Comparison of ENCODE assay signal across 17 mouse cellular contexts in the genomic region with DNA sequence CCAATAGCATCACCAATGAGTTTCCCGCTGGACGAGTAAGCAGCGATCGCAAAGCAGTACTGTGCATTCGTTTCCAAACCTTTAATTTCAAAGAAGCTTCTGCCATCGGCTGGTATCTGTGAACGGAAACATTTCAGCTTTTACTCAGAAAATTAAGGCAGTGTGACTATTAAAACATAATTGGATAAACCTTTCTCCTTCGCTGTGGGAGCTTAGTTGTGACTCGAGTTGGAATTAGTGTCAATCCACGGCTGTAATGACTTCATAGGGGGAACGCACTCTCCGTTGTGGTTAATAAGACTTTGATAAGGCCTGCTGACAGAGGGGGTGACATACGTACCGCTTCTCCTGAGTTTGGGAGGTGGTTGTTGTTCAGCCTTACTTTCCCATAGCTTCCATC.
DNase-seq lines count a peak whose midpoint lies in the region; ATAC-seq and TF ChIP-seq lines count a peak whose summit lies in the region.
"Had no signal": no experiment of that assay in that cellular context is flagged by ENCODE, and none has a peak within 500 bp of the region (broad histone marks: within the 10 kb centered on the region; RNA-seq: fewer than 3 reads in every experiment).

No protein-coding gene starts in this region.

- intact Hi-C loops in heart, postnatal 14 days (cut with DNase I): loop anchor here (5.0 to 10.0 kb wide), 2 partner anchors 1714 to 1836 kb away; no protein-coding TSS in a partner anchor

- DNase-seq in heart, adult 11 months: peak; percentile 67
- no peak for DNase-seq in heart, postnatal 14 days
- peak; percentile 46 for DNase-seq in midbrain, embryonic 14.5 days
- no peak for DNase-seq in midbrain, embryonic 11.5 days (ENCODE audit: low spot score, missing footprints)
- DNase-seq in retina, postnatal 1 day: peak; percentile 24
- no peak for DNase-seq in retina, embryonic 14.5 days (ENCODE audit: low spot score)
- DNase-seq in midbrain, postnatal 0 days (ENCODE audit: low spot score): peak; percentile 26
- DNase-seq: adrenal gland, postnatal 10 days; gastrocnemius, postnatal 14 days; heart, postnatal 36 days had no signal

- H3K4me3 ChIP-seq in midbrain, embryonic 14.5 days (replicated peaks; ENCODE audit: low read depth, low read length): no peak overlapping the region
- H3K4me3 ChIP-seq in midbrain, embryonic 11.5 days (ENCODE audit: low read depth, low read length): no peak overlapping the region
- no peak overlapping the region for H3K4me3 ChIP-seq in midbrain, postnatal 0 days (ENCODE audit: low read depth, low read length)
- H3K4me3 ChIP-seq in kidney, embryonic 14.5 days (ENCODE audit: low read length): no peak overlapping the region
- H3K4me3 ChIP-seq: embryonic facial prominence, embryonic 12.5 days; heart, embryonic 12.5 days had no signal

- no peak overlapping the region for H3K4me2 ChIP-seq in midbrain, embryonic 14.5 days (ENCODE audit: low read length)
- no peak overlapping the region for H3K4me2 ChIP-seq in midbrain, embryonic 11.5 days
- H3K4me2 ChIP-seq in midbrain, postnatal 0 days (ENCODE audit: low read depth, low read length, poor library complexity, severe bottlenecking): peak overlapping the region; percentile 13; the same call in 1 of the 2 replicates
- no peak overlapping the region for H3K4me2 ChIP-seq in kidney, embryonic 14.5 days (replicated peaks; ENCODE audit: low read depth, low read length)
- H3K4me2 ChIP-seq: embryonic facial prominence, embryonic 12.5 days; heart, embryonic 12.5 days had no signal

- H3K27ac ChIP-seq in midbrain, embryonic 14.5 days (replicated peaks; ENCODE audit: low read depth, low read length): no peak overlapping the region
- no peak overlapping the region for H3K27ac ChIP-seq in midbrain, embryonic 11.5 days (ENCODE audit: low read depth, low read length)
- no peak overlapping the region for H3K27ac ChIP-seq in midbrain, postnatal 0 days (ENCODE audit: low read depth, low read length)
- H3K27ac ChIP-seq in kidney, embryonic 14.5 days (ENCODE audit: low read depth, low read length): no peak overlapping the region
- H3K27ac ChIP-seq: embryonic facial prominence, embryonic 12.5 days had no signal

- no peak overlapping the region for H3K9ac ChIP-seq in midbrain, embryonic 14.5 days (replicated peaks; ENCODE audit: low read length)
- no peak overlapping the region for H3K9ac ChIP-seq in midbrain, embryonic 11.5 days (ENCODE audit: low read length)
- no peak overlapping the region for H3K9ac ChIP-seq in midbrain, postnatal 0 days (replicated peaks; ENCODE audit: low read length, poor library complexity, severe bottlenecking)
- no peak overlapping the region for H3K9ac ChIP-seq in kidney, embryonic 14.5 days (ENCODE audit: low read depth, low read length)
- H3K9ac ChIP-seq: embryonic facial prominence, embryonic 12.5 days; heart, embryonic 12.5 days had no signal

- H3K4me1 ChIP-seq in midbrain, embryonic 14.5 days (ENCODE audit: control insufficient read depth, insufficient read depth, low read length): peaks cover 6% of the 10 kb centered on the region; the same call in 1 of the 2 replicates
- no peaks in the 10 kb centered on the region for H3K4me1 ChIP-seq in midbrain, embryonic 11.5 days (ENCODE audit: control insufficient read depth, insufficient read depth, low read length)
- H3K4me1 ChIP-seq in midbrain, postnatal 0 days (ENCODE audit: insufficient read depth, low read length): no peaks in the 10 kb centered on the region
- no peaks in the 10 kb centered on the region for H3K4me1 ChIP-seq in kidney, embryonic 14.5 days (ENCODE audit: control insufficient read depth, insufficient read depth, low read length)
- H3K4me1 ChIP-seq: embryonic facial prominence, embryonic 12.5 days; heart, embryonic 12.5 days had no signal

- H3K27me3 ChIP-seq in midbrain, embryonic 14.5 days (ENCODE audit: control insufficient read depth, insufficient read depth, low read length): no peaks in the 10 kb centered on the region
- H3K27me3 ChIP-seq in midbrain, embryonic 11.5 days (ENCODE audit: control insufficient read depth, insufficient read depth, low read length): no peaks in the 10 kb centered on the region
- no peaks in the 10 kb centered on the region for H3K27me3 ChIP-seq in midbrain, postnatal 0 days (ENCODE audit: insufficient read depth, low read length)
- H3K27me3 ChIP-seq in kidney, embryonic 14.5 days (ENCODE audit: control insufficient read depth, insufficient read depth, low read length): no peaks in the 10 kb centered on the region
- H3K27me3 ChIP-seq: embryonic facial prominence, embryonic 12.5 days; heart, embryonic 12.5 days had no signal

- 52% methylated on average over 14 of the region's 14 CpGs for WGBS in midbrain, embryonic 14.5 days
- WGBS in midbrain, embryonic 11.5 days: 85% methylated on average over 14 of the region's 14 CpGs
- 45% methylated on average over 14 of the region's 14 CpGs for WGBS in midbrain, postnatal 0 days
- 89% methylated on average over 14 of the region's 14 CpGs for WGBS in kidney, embryonic 14.5 days

- ATAC-seq in midbrain, embryonic 14.5 days (ENCODE audit: low FRiP score, low TSS enrichment): no peak
- no peak for ATAC-seq in midbrain, embryonic 11.5 days (ENCODE audit: low FRiP score)
- ATAC-seq in midbrain, postnatal 0 days (ENCODE audit: low FRiP score): no peak
- no peak for ATAC-seq in kidney, embryonic 14.5 days (ENCODE audit: low FRiP score, low TSS enrichment)
- ATAC-seq: CD4-positive, CD25-positive, alpha-beta regulatory T cell, adult 4 months; forebrain, embryonic 16.5 days; intestine, embryonic 16.5 days had no signal

- H3K36me3 ChIP-seq in midbrain, embryonic 14.5 days (ENCODE audit: control insufficient read depth, insufficient read depth, low read length): no peaks in the 10 kb centered on the region
- H3K36me3 ChIP-seq in midbrain, embryonic 11.5 days (ENCODE audit: control insufficient read depth, insufficient read depth, low read length): no peaks in the 10 kb centered on the region
- no peaks in the 10 kb centered on the region for H3K36me3 ChIP-seq in midbrain, postnatal 0 days (ENCODE audit: insufficient read depth, low read length)
- H3K36me3 ChIP-seq in kidney, embryonic 14.5 days (ENCODE audit: control insufficient read depth, insufficient read depth, low read length): no peaks in the 10 kb centered on the region
- H3K36me3 ChIP-seq: embryonic facial prominence, embryonic 12.5 days; G1E; heart, embryonic 12.5 days had no signal

- no peak for TF ChIP-seq CTCF in midbrain, postnatal 0 days (IDR thresholded peaks at IDR 0.05)

- H3K9me3 ChIP-seq in midbrain, embryonic 14.5 days (ENCODE audit: control insufficient read depth, low read length): no peaks in the 10 kb centered on the region
- no peaks in the 10 kb centered on the region for H3K9me3 ChIP-seq in midbrain, embryonic 11.5 days (ENCODE audit: control insufficient read depth, low read length)
- H3K9me3 ChIP-seq in midbrain, postnatal 0 days (ENCODE audit: low read length): no peaks in the 10 kb centered on the region
- no peaks in the 10 kb centered on the region for H3K9me3 ChIP-seq in kidney, embryonic 14.5 days (ENCODE audit: control insufficient read depth, low read length)
- H3K9me3 ChIP-seq: embryonic facial prominence, embryonic 12.5 days; G1E; heart, embryonic 12.5 days had no signal

Comparison
In these comparisons a context has a peak if more than half of its experiments do, and no peak if none do; other contexts are left out.
1. DNase-seq: peak in heart, adult 11 months (single experiment), midbrain, embryonic 14.5 days (single experiment), retina, postnatal 1 day (single experiment) and midbrain, postnatal 0 days (single experiment); none in heart, postnatal 14 days (0 of 2), midbrain, embryonic 11.5 days (single experiment) and retina, embryonic 14.5 days (single experiment).